Mouse (Mus musculus) neural tube, embryonic 13.5 days (tissue): ENCODE measurements around the gene Met. TPM values are rescaled to one million over a fixed set of nuclear protein-coding genes. Genes with fewer than 3 reads are reported as not detected.

ENCODE experiments used
- ATAC-seq: fragments of 200-750 bp; cut with Nextera tagmentation; 2 replicates; pipeline ENCODE4 v1.8.0; 2017; ENCODE audit warnings: low read depth, mild to moderate bottlenecking, moderate TSS enrichment, moderate library complexity
- H3K27ac ChIP-seq: fragments of 300-500 bp; sonication (generic); replicated peaks from 2 replicates; pipeline ENCODE4 v1.5.1; 2015; ENCODE audit warnings: moderate library complexity, mild to moderate bottlenecking, inconsistent platforms
- H3K27me3 ChIP-seq: fragments of 300-500 bp; sonication (generic); 2 replicates; pipeline ENCODE4 v1.6.1; 2015; ENCODE audit warnings: mild to moderate bottlenecking, inconsistent platforms
- H3K36me3 ChIP-seq: fragments of 300-500 bp; sonication (generic); 2 replicates; pipeline ENCODE4 v1.6.1; 2015; ENCODE audit warnings: mild to moderate bottlenecking, inconsistent platforms
- H3K4me1 ChIP-seq: fragments of 300-500 bp; sonication (generic); replicated peaks from 2 replicates; pipeline ENCODE4 v1.6.1; 2015; ENCODE audit warnings: inconsistent platforms
- H3K4me2 ChIP-seq: fragments of 300-500 bp; sonication (generic); 2 replicates; pipeline ENCODE4 v1.6.1; 2015; ENCODE audit warnings: inconsistent platforms, mild to moderate bottlenecking, moderate library complexity
- H3K4me3 ChIP-seq: fragments of 300-500 bp; sonication (generic); 2 replicates; pipeline ENCODE4 v1.5.1; 2015; ENCODE audit warnings: mild to moderate bottlenecking, inconsistent platforms
- H3K9ac ChIP-seq: fragments of 300-500 bp; sonication (generic); 2 replicates; pipeline ENCODE4 v1.6.1; 2015; ENCODE audit warnings: moderate library complexity, mild to moderate bottlenecking, inconsistent platforms
- H3K9me3 ChIP-seq: fragments of 300-500 bp; sonication (generic); 2 replicates; pipeline ENCODE4 v1.6.1; 2016; ENCODE audit warnings: inconsistent platforms
- WGBS: fragments of 180-500 bp; shearing (Covaris S2); methylation state at CpG from one replicate; pipeline ENCODE4 v1.1.7; 2015; 5-methylcytosine and 5-hydroxymethylcytosine counted together
- polyA plus RNA-seq: library from polyadenylated mRNA; unstranded; fragments of >200 nt; fragmentation: Nextera tagmentation; extraction: Ambion mirVana; gene quantifications from 2 replicates; pipeline ENCODE4 v1.2.1, GENCODE M21; 2015

Met gene
- polyA plus RNA-seq, 1 experiment from 2014 or later, result 4.0 TPM

DNA sequence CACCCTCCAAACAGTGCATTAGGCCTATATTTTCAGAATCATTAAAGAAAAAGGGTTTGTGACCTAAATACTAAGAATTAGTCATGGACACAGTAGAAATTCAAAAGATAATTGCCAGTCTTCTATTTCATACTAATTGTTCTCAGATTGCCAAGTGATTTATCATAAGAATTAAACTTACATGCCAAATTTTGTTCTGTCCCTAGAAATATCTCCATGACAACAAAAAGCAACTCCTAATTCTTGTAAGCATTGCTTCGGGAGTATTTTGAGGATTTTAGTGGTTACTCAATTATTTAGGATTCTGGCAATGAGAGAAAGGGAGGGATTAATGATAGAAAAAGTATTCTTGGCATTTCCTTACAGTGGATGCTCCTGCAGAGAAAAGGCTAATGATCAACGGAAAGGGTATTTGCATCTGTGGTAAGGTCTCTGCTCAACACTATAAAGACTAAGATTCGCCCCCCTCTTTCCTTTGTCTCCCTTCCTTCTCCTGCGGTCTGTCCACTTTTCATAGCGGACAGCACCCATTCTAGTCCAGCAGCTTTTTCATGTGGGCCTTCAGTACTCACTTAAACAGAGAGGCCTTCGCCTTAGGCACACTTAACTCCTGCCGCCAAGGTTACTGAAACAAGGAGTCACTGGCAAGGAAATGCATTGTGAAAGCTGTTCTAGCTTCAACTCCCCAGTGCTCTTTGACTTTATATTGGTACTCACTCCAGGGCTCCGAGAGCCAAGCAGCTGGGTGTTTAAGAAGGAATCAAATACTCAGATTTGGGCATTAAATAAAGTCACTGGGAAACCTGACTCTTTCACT lies 58.5 kb downstream of the Met start:
- Histone ChIP-seq H3K4me3 (no peak overlapping the region), H3K4me2 (no peak overlapping the region), H3K27ac (no peak overlapping the region), H3K9ac (no peak overlapping the region), H3K4me1 (0 out of 2 replicates have a peak, but pooled peaks cover 4% of the 10 kb centered on the region), H3K36me3 (no peaks in the 10 kb centered on the region), H3K27me3 (no peaks in the 10 kb centered on the region), H3K9me3 (no peaks in the 10 kb centered on the region)
- no peak for ATAC-seq
- 36% methylated on average over 8 of the region's 8 CpGs for WGBS

DNA sequence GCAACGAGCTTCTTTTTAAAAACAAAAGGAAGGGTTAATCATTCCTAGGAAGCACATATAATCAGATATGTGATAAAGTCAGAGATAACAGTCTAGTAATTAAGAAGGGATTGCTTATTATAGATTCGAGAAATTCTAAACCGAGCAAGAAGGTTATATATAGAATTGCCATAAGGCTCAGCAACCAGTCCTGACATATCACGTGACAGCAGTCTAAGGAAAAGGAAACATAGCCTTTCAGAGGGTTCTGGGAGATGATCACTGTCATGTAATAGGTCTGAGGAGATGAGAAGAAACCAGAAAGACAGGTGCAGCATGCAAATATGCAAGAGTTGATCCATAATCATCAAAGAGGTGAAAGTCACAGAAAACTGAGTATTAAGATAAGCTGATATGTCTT lies 59.3 kb downstream of the Met start:
- Histone ChIP-seq H3K9me3 (no peaks in the 10 kb centered on the region), H3K4me3 (no peak overlapping the region), H3K4me1 (0 out of 2 replicates have a peak, but pooled peaks cover 4% of the 10 kb centered on the region), H3K27me3 (no peaks in the 10 kb centered on the region), H3K9ac (no peak overlapping the region), H3K27ac (no peak overlapping the region), H3K4me2 (no peak overlapping the region), H3K36me3 (no peaks in the 10 kb centered on the region)
- 80% methylated on average over 4 of the region's 4 CpGs for WGBS
- no peak for ATAC-seq

DNA sequence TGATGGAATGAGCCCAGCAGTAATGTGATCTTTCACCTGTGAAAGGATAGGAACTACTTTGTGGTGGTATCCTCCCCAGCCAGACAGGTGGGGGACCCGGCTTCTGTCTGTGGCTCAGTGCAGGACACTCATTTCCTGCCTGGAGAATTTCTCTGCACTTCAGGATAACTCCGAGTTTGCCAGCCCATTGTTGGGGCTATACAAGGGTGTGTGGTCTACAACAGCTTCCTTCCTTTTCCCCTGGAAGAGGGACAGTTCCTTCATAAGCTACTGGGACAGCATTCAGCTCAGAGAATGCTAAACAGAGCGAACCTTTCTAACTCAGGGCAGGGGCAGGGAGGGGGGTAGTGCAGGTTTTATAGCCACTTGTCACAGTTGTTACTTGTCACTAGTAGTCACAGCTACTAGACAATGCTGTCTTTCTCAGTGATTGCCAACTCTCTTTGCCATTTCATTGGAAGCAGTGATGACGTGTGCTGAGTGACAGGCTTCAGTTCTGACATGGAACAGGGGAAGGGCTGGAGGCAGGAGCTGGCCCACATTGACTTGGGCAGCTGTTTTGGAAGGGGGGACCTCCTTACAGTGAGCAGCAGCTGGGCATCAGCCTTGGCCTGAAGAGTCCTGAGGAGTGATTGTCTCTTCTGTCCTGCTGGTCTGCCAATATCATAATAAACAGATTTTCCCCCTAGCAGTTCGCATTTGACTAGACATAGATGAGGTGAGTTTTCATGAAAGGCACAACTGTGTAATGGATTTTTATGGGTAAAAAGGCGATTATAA lies 66.1 kb downstream of the Met start:
- H3K4me2 ChIP-seq, result no peak overlapping the region
- H3K9me3 ChIP-seq, result no peaks in the 10 kb centered on the region
- no peaks in the 10 kb centered on the region for H3K27me3 ChIP-seq
- H3K27ac ChIP-seq, result no peak overlapping the region
- H3K36me3 ChIP-seq, result no peaks in the 10 kb centered on the region
- H3K9ac ChIP-seq, result no peak overlapping the region
- WGBS, result 53% methylated on average over 6 of the region's 6 CpGs
- no peaks in the 10 kb centered on the region for H3K4me1 ChIP-seq
- no peak overlapping the region for H3K4me3 ChIP-seq
- ATAC-seq, result no peak

DNA sequence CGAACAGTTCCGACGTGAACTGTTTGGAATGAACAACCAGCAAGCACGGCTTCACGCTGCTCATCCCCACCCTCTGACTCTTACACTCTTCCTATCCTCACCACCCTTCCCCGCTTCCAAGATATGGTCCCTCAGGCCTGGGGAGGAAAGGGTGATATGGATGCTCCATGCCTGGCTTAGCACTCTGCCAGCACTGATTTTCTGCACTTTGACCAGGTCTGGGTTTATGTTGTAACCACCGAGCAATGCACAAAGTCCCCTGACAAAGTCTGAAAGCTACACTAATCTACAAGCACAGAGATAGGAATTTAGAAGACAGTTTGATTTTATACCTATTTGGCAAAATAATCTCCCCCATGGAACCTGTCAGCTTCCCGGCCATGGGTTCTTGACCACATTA lies 78.0 kb downstream of the Met start:
- 93% methylated on average over 8 of the region's 8 CpGs for WGBS
- H3K9me3 ChIP-seq, result no peaks in the 10 kb centered on the region
- no peak for ATAC-seq
- no peak overlapping the region for H3K9ac ChIP-seq
- no peaks in the 10 kb centered on the region for H3K36me3 ChIP-seq
- H3K4me1 ChIP-seq, result peaks cover 12% of the 10 kb centered on the region
- no peak overlapping the region for H3K4me3 ChIP-seq
- no peaks in the 10 kb centered on the region for H3K27me3 ChIP-seq
- H3K27ac ChIP-seq, result no peak overlapping the region
- no peak overlapping the region for H3K4me2 ChIP-seq

DNA sequence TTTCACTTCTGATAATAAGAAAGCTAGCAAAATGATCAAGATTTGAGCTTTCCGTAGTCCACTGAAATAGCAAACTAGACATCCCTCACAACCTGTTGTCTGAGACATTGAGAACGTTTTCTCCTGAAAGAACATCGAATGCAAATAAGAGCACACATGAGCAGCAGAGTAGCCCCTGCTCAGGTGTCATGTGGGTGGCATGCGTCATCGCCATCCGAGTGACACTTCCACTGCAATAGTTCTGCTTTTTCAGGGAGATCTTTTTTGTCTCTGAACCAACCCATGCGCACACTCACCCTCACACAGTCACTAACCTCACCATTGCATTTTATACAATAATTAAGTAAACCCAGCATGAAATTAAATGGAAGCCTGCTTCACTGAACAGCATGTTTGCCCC lies 78.8 kb downstream of the Met start:
- Histone ChIP-seq H3K27me3 (no peaks in the 10 kb centered on the region), H3K27ac (no peak overlapping the region; the same call in 1 of the 2 replicates), H3K36me3 (no peaks in the 10 kb centered on the region), H3K9ac (no peak overlapping the region), H3K4me3 (no peak overlapping the region), H3K4me1 (peaks cover 18% of the 10 kb centered on the region), H3K9me3 (no peaks in the 10 kb centered on the region), H3K4me2 (no peak overlapping the region)
- WGBS, result 84% methylated on average over 7 of the region's 7 CpGs
- ATAC-seq, result peak; percentile 34; the same call in 1 of the 2 replicates

DNA sequence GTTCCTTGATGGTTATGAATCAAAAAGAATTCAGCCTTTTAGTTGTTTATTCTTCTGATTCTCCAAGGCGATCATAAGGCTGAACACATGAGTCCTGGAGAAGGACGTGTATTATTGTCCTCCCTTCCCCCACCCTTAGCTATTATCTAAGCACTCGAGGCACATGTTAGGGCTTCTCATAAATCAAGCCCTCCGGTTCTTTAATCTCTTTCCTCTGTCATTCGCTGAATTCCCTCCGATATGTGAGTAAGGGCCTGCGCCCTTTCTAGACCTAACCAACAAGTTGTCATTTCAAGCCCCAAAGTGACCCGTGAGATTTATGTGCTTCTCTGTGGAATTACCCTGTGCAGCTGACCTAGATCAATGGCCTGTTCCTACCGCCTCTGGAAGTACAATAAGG lies 81.9 kb downstream of the Met start:
- 15% methylated on average over 9 of the region's 9 CpGs for WGBS
- no peaks in the 10 kb centered on the region for H3K9me3 ChIP-seq

DNA sequence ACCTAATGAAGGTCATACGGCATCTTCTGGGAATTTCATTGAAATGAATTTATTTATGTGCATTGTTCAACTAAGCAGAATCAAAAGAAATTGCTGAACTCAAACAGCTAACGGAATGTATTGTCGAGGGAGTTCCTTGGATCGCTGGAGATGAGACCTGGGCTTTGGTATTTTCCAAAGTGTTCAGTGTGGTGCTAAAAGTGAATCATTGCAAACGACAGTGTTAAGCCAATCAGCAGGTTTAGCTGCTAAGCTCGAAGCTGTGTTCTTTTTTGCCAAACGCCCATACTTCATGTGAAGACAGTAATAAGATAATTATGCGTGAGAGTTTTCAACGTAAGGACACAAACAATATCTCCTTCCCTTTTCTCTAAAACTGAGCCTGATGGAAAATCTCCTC lies 82.7 kb downstream of the Met start:
- Histone ChIP-seq H3K27me3 (no peaks in the 10 kb centered on the region), H3K27ac (no peak overlapping the region), H3K9ac (no peak overlapping the region), H3K4me3 (no peak overlapping the region), H3K36me3 (no peaks in the 10 kb centered on the region), H3K4me2 (no peak overlapping the region), H3K4me1 (peaks cover 18% of the 10 kb centered on the region), H3K9me3 (no peaks in the 10 kb centered on the region)
- WGBS, result 53% methylated on average over 9 of the region's 9 CpGs
- ATAC-seq, result no peak

More for the DNA sequence above, 81.9 kb downstream of the Met start:
- H3K27me3 ChIP-seq, result no peaks in the 10 kb centered on the region
- no peak overlapping the region for H3K4me3 ChIP-seq
- no peaks in the 10 kb centered on the region for H3K36me3 ChIP-seq
- H3K27ac ChIP-seq, result no peak overlapping the region
- H3K4me2 ChIP-seq, result no peak overlapping the region
- H3K9ac ChIP-seq, result no peak overlapping the region
- H3K4me1 ChIP-seq, result peaks cover 18% of the 10 kb centered on the region
- no peak for ATAC-seq

DNA sequence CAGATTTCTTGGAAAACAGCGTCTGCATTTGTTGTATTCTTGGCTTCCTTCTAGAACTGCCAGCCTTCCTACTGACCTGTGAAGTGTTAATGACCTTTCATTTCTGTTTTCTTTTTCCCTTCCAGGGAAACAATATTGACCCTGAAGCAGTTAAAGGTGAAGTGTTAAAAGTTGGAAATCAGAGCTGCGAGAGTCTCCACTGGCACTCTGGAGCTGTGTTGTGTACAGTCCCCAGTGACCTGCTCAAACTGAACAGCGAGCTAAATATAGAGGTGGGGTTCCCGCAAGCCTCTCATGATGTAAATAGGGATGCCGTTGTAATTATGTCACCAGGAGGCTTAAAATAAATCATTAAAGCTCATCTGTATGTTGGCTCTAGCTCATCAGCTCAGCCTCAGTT lies 83.2 kb downstream of the Met start:
- no peak for ATAC-seq
- no peak overlapping the region for H3K4me3 ChIP-seq
- no peaks in the 10 kb centered on the region for H3K36me3 ChIP-seq
- no peak overlapping the region for H3K27ac ChIP-seq
- H3K9ac ChIP-seq, result no peak overlapping the region
- no peaks in the 10 kb centered on the region for H3K27me3 ChIP-seq
- H3K4me2 ChIP-seq, result no peak overlapping the region
- no peaks in the 10 kb centered on the region for H3K9me3 ChIP-seq
- WGBS, result 32% methylated on average over 5 of the region's 5 CpGs
- peaks cover 18% of the 10 kb centered on the region for H3K4me1 ChIP-seq

DNA sequence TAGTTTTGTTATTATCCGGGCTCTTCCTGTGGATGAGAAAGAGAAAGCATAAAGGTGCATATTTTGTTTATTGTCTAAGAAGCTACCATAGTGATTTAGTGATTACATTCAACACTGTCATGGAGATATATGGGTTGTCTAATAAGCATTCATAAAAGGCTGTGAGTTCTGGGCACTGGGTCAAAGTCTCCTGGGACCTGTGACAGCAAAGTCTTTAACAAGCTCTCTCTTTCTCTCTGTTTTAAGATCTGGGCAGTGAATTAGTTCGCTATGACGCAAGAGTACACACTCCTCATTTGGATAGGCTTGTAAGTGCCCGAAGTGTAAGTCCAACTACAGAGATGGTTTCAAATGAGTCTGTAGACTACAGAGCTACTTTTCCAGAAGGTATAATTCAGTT lies 85.2 kb downstream of the Met start:
- Histone ChIP-seq H3K27me3 (no peaks in the 10 kb centered on the region), H3K4me3 (no peak overlapping the region), H3K36me3 (no peaks in the 10 kb centered on the region), H3K9ac (no peak overlapping the region), H3K9me3 (no peaks in the 10 kb centered on the region), H3K4me1 (peaks cover 18% of the 10 kb centered on the region), H3K4me2 (no peak overlapping the region), H3K27ac (no peak overlapping the region)
- WGBS, result 78% methylated on average over 4 of the region's 4 CpGs
- no peak for ATAC-seq

DNA sequence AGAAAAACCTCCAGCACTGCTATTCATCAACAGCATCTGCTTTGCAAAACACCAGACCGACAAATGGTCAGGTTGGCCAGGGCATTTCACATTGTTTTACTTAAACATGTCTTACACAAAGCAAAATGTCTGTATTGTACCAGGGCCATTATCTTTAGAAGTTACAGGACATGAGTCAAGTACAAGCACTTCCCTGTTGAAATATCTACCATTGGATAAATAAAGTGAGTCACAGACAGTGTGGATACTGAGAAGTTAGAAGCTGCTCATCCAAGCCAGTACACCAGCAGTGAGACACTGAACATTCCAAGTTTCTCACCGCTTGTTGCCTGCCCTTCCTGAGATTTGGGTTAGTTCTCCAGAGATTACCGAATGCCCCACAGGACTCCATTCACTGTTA lies 86.0 kb downstream of the Met start:
- no peak overlapping the region for H3K27ac ChIP-seq
- no peak overlapping the region for H3K4me3 ChIP-seq
- no peak overlapping the region for H3K9ac ChIP-seq
- H3K4me2 ChIP-seq, result no peak overlapping the region
- no peaks in the 10 kb centered on the region for H3K9me3 ChIP-seq
- 92% methylated on average over 3 of the region's 3 CpGs for WGBS
- H3K4me1 ChIP-seq, result peaks cover 26% of the 10 kb centered on the region
- ATAC-seq, result no peak
- H3K36me3 ChIP-seq, result no peaks in the 10 kb centered on the region
- no peaks in the 10 kb centered on the region for H3K27me3 ChIP-seq

DNA sequence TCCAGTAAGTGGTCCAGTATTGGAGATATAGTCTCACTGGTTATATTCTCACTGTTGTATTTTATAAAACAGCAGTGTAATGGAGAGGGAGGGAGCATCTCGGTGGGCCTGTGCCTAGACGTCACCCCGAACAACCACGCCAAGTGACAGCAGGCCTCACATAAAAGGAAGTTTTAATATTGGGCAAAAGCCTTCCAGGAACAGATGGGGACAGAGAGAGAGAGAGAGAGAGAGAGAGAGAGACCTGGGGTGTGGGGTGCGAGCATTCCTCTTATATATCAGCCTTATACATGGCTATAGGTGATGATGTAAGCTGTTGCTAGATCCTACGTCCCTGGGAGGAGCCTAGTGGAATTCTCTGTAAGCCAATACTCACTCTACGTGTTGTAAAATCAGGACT lies 90.7 kb downstream of the Met start:
- ATAC-seq, result peak; percentile 43

DNA sequence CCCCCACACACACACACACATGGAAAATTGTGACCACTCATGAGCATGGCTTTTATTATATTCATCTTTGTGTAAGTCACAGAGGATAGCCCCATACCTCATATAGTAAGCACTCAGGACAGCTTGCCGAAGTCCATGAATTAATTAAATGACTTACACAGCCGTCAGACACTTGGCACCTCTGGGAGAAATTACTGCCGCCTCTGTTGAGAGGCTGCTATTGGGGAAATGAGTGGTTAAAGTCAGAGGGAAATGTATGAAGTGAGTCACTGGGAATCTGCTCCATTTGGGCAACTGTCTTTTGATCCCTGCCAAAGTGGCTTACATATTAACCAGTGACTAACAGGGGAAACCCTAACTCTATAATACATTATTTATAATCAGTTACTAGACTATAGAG lies 91.2 kb downstream of the Met start:
- H3K27ac ChIP-seq, result no peak overlapping the region
- peak; percentile 74 for ATAC-seq
- H3K27me3 ChIP-seq, result no peaks in the 10 kb centered on the region
- H3K36me3 ChIP-seq, result no peaks in the 10 kb centered on the region
- peaks cover 10% of the 10 kb centered on the region; the same call in 1 of the 2 replicates for H3K4me1 ChIP-seq
- H3K4me3 ChIP-seq, result no peak overlapping the region
- no peak overlapping the region for H3K9ac ChIP-seq
- no peak overlapping the region for H3K4me2 ChIP-seq
- H3K9me3 ChIP-seq, result no peaks in the 10 kb centered on the region
- 11% methylated on average over 3 of the region's 3 CpGs for WGBS

More for the DNA sequence above, 90.7 kb downstream of the Met start:
- Histone ChIP-seq H3K27ac (0 out of 2 replicates have a peak overlapping the region, but pooled peaks have one; percentile 49), H3K9ac (no peak overlapping the region), H3K9me3 (no peaks in the 10 kb centered on the region), H3K27me3 (no peaks in the 10 kb centered on the region), H3K4me1 (peaks cover 10% of the 10 kb centered on the region; the same call in 1 of the 2 replicates), H3K36me3 (no peaks in the 10 kb centered on the region), H3K4me3 (no peak overlapping the region), H3K4me2 (no peak overlapping the region)
- 65% methylated on average over 7 of the region's 7 CpGs for WGBS
